Comparison of ENCODE assay signal across 11 mouse cellular contexts in the genomic region with DNA sequence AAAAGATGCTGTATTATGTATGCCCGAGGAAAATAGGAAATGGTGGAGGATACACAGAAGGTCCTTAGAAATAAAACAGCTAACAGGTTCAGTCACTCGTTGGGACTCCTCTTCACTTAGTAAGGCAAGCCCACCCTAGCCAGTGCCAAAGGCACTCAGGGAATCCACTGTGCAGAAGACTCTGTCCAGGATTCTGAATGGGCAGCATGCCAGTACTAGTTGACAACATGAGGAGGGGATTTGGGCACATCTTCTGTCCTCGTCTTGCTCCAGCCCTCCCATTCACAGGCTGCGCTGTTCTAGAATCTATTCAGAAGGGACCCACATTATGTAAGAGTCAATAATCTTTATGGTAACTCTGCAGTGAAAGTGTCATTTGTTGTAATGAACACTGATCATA.
"Had no signal": no experiment of that assay in that cellular context is flagged by ENCODE, and none has a peak within 500 bp of the region (broad histone marks: within the 10 kb centered on the region; RNA-seq: fewer than 3 reads in every experiment).

No protein-coding gene starts in this region.

- H3K9me3 ChIP-seq: limb, embryonic 15.5 days; liver, embryonic 12.5 days; midbrain, embryonic 13.5 days had no signal

- H3K4me2 ChIP-seq: limb, embryonic 15.5 days; liver, embryonic 12.5 days; midbrain, embryonic 13.5 days had no signal

- DNase-seq: kidney, adult 8-10 months; kidney, postnatal 25 days; layer of hippocampus, postnatal 36 days; right cerebral cortex, adult 18-20 months; spleen, adult 18-20 months; thymus, adult 2 months; thymus, postnatal 25 days had no signal

- H3K9ac ChIP-seq: limb, embryonic 15.5 days; liver, embryonic 12.5 days; midbrain, embryonic 13.5 days had no signal

- H3K36me3 ChIP-seq: limb, embryonic 15.5 days; liver, embryonic 12.5 days; midbrain, embryonic 13.5 days had no signal

- H3K27me3 ChIP-seq: limb, embryonic 15.5 days; liver, embryonic 12.5 days; midbrain, embryonic 13.5 days had no signal

- H3K27ac ChIP-seq: limb, embryonic 15.5 days; liver, embryonic 12.5 days; midbrain, embryonic 13.5 days had no signal

- H3K4me3 ChIP-seq: limb, embryonic 15.5 days; liver, embryonic 12.5 days; midbrain, embryonic 13.5 days had no signal

- H3K4me1 ChIP-seq: limb, embryonic 15.5 days; liver, embryonic 12.5 days; midbrain, embryonic 13.5 days had no signal

- ATAC-seq: intestine, postnatal 0 days; liver, embryonic 12.5 days; midbrain, embryonic 13.5 days had no signal
